8 mouse cellular contexts compared by ENCODE assay signal in the genomic region with DNA sequence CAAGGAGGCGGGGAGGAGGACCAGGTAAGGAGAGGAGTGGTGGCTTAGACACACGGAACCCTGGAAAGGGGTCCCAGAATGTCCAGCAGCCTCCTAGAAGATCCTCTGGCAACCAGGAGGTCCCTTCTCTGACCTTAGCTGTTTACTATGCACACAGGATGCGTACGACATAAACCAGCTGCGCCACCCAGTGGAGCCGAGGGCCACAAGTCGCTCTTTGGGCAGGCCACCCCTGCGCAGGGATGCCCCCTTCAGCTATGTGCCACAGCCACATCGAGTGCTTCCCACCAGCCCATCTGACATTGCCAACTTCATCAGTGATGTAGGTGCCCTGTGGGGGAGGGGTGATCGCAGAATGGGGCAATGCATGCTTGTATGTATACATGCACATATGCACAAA. TPM values are rescaled to one million over a fixed set of nuclear protein-coding genes. Genes with fewer than 3 reads are reported as not detected.
DNase-seq lines count a peak whose midpoint lies in the region; ATAC-seq and TF ChIP-seq lines count a peak whose summit lies in the region.

No protein-coding gene starts in this region.

- H3K27ac ChIP-seq in left cerebral cortex, adult 2 months: no peak overlapping the region
- H3K27ac ChIP-seq in hindbrain, embryonic 12.5 days: no peak overlapping the region

- peak; percentile 35 for TF ChIP-seq CTCF in left cerebral cortex, adult 2 months (IDR thresholded peaks at IDR 0.05)

- 0 out of 2 replicates have a peak, but pooled peaks cover 2% of the 10 kb centered on the region for H3K27me3 ChIP-seq in hindbrain, embryonic 12.5 days

- peak overlapping the region; percentile 49 for H3K4me2 ChIP-seq in hindbrain, embryonic 12.5 days (replicated peaks)

- ATAC-seq in hindbrain, embryonic 12.5 days (ENCODE audit: low FRiP score): no peak
- peak; percentile 54 for ATAC-seq in megakaryocyte progenitor cell, adult 5-6 weeks (replicated peaks; ENCODE audit: poor library complexity)

- peaks cover 3% of the 10 kb centered on the region for H3K4me1 ChIP-seq in hindbrain, embryonic 12.5 days

- WGBS in hindbrain, embryonic 12.5 days: 57% methylated on average over 10 of the region's 10 CpGs

- peak overlapping the region; percentile 32 for H3K4me3 ChIP-seq in left cerebral cortex, adult 2 months
- peak overlapping the region; percentile 23 for H3K4me3 ChIP-seq in hindbrain, embryonic 12.5 days

- H3K9ac ChIP-seq in hindbrain, embryonic 12.5 days: no peak overlapping the region

- no peak for DNase-seq in left cerebral cortex, adult 2 months (ENCODE audit: extremely low spot score in 1 of 2, low spot score in 2 of 2)
- no peak for DNase-seq in left cerebral cortex, adult 9 months (ENCODE audit: low spot score in 2 of 2)
- DNase-seq in embryo, embryonic 10.5 days (ENCODE audit: low spot score): peak; percentile 51
- DNase-seq in thymus, postnatal 25 days: peak; percentile 52
- DNase-seq in frontal cortex, postnatal 14 days (ENCODE audit: low spot score in 2 of 2): no peak
- DNase-seq in urinary bladder, postnatal 25 days (ENCODE audit: low spot score): no peak

- no peaks in the 10 kb centered on the region for H3K36me3 ChIP-seq in hindbrain, embryonic 12.5 days

- intact Hi-C loops in left cerebral cortex, adult 2 months (cut with DNase I): no loop called here

- peaks cover 21% of the 10 kb centered on the region for H3K9me3 ChIP-seq in hindbrain, embryonic 12.5 days (replicated peaks)

RNA-seq across cellular contexts. Expression of gene Cdh15, which starts 17.7 kb away (rescaled TPM):
- 1 to 10 TPM in 1 of 2 experiments, under 1 TPM in 1; 0.97 to 1.1 TPM for total RNA-seq in left cerebral cortex, adult 2 months (2021)
- polyA plus RNA-seq in hindbrain, embryonic 12.5 days (2016; fragmentation: Nextera tagmentation; extraction: Ambion mirVana): 1.9 and 6.1 TPM in 2 replicates
- total RNA-seq in megakaryocyte progenitor cell, adult 5-6 weeks (2015): not detected in 2 replicates
- total RNA-seq in megakaryocyte progenitor cell, adult 5-6 weeks (2017): not detected in 2 replicates

Comparison
In these comparisons a context has a peak if more than half of its experiments do, and no peak if none do; other contexts are left out.
1. DNase-seq: peak in embryo, embryonic 10.5 days (single experiment) and thymus, postnatal 25 days (single experiment); none in left cerebral cortex, adult 2 months (0 of 2), left cerebral cortex, adult 9 months (0 of 2), frontal cortex, postnatal 14 days (0 of 2) and urinary bladder, postnatal 25 days (single experiment).